Mouse (Mus musculus): ENCODE data around the gene Hba-a1. TPM values are rescaled to one million over a fixed set of nuclear protein-coding genes. Genes with fewer than 3 reads are reported as not detected.
"Not testable (repeated sequence)": the region's sequence is repeated elsewhere in the genome, so short reads cannot be mapped to it uniquely, and the experiment has no call there.

Hba-a1 gene
- polyA plus RNA-seq (2014; fragmentation: Nextera tagmentation; extraction: Ambion mirVana) = 2,517 and 2,859 TPM in 2 replicates

- not testable (repeated sequence) for H3K9me3 ChIP-seq (ENCODE audit: control insufficient read depth, low read length); H3K4me3 ChIP-seq (replicated peaks; ENCODE audit: low read length); ATAC-seq (ENCODE audit: low FRiP score); H3K27ac ChIP-seq; H3K4me2 ChIP-seq (replicated peaks); H3K27me3 ChIP-seq (ENCODE audit: control insufficient read depth, insufficient read depth, low read length); H3K4me1 ChIP-seq (replicated peaks; ENCODE audit: control insufficient read depth, insufficient read depth, low read length); H3K9ac ChIP-seq; H3K36me3 ChIP-seq (replicated peaks; ENCODE audit: control insufficient read depth, insufficient read depth); DNase-seq (ENCODE audit: low spot score)
- 75% methylated on average over 1 of the region's 5 CpGs for WGBS
These were observed at the start of gene Hba-a1 for GRCm38 (mm10) chr11:32283091-32283777. TSS of gene Hba-a1 (plus strand) at chr11:32283511.

GRCm38 (mm10) chr11:32233895-32234294 is 49.4 kb upstream of the Hba-a1 start:
- H3K36me3 ChIP-seq (replicated peaks; ENCODE audit: control insufficient read depth, insufficient read depth) = peaks cover 52% of the 10 kb centered on the region
- no peak overlapping the region for H3K4me3 ChIP-seq (replicated peaks; ENCODE audit: low read length)
- no peak overlapping the region for H3K4me2 ChIP-seq (replicated peaks)
- peaks cover 21% of the 10 kb centered on the region for H3K4me1 ChIP-seq (replicated peaks; ENCODE audit: control insufficient read depth, insufficient read depth, low read length)
- no peak overlapping the region for H3K27ac ChIP-seq
- H3K9ac ChIP-seq = no peak overlapping the region
- no peaks in the 10 kb centered on the region for H3K27me3 ChIP-seq (ENCODE audit: control insufficient read depth, insufficient read depth, low read length)
- no peaks in the 10 kb centered on the region for H3K9me3 ChIP-seq (ENCODE audit: control insufficient read depth, low read length)
- no peak for ATAC-seq (ENCODE audit: low FRiP score)
- DNase-seq (ENCODE audit: low spot score) = no peak
- 85% methylated on average over 3 of the region's 3 CpGs for WGBS

GRCm38 (mm10) chr11:32234816-32235485 is 48.4 kb upstream of the Hba-a1 start:
- Histone ChIP-seq H3K36me3 (replicated peaks; ENCODE audit: control insufficient read depth, insufficient read depth) (peaks cover 55% of the 10 kb centered on the region), H3K4me3 (replicated peaks; ENCODE audit: low read length) (no peak overlapping the region), H3K4me1 (replicated peaks; ENCODE audit: control insufficient read depth, insufficient read depth, low read length) (peaks cover 21% of the 10 kb centered on the region), H3K9me3 (ENCODE audit: control insufficient read depth, low read length) (no peaks in the 10 kb centered on the region), H3K9ac (no peak overlapping the region), H3K4me2 (replicated peaks) (no peak overlapping the region), H3K27ac (peak overlapping the region; percentile 62), H3K27me3 (ENCODE audit: control insufficient read depth, insufficient read depth, low read length) (no peaks in the 10 kb centered on the region)
- 86% methylated on average over 6 of the region's 6 CpGs for WGBS
- ATAC-seq (ENCODE audit: low FRiP score) = no peak
- DNase-seq (ENCODE audit: low spot score) = no peak

- 39% methylated on average over 3 of the region's 3 CpGs for WGBS
- H3K27me3 ChIP-seq (ENCODE audit: control insufficient read depth, insufficient read depth, low read length) = no peaks in the 10 kb centered on the region
These were observed 47.7 kb upstream of the Hba-a1 start for GRCm38 (mm10) chr11:32235646-32236045.

GRCm38 (mm10) chr11:32236132-32236531 is 47.2 kb upstream of the Hba-a1 start:
- WGBS = 57% methylated on average over 2 of the region's 2 CpGs
- peak overlapping the region; percentile 62 for H3K27ac ChIP-seq
- no peak overlapping the region for H3K4me2 ChIP-seq (replicated peaks)
- no peak overlapping the region for H3K4me3 ChIP-seq (replicated peaks; ENCODE audit: low read length)
- DNase-seq (ENCODE audit: low spot score) = no peak
- H3K9ac ChIP-seq = no peak overlapping the region
- peaks cover 57% of the 10 kb centered on the region for H3K36me3 ChIP-seq (replicated peaks; ENCODE audit: control insufficient read depth, insufficient read depth)
- no peaks in the 10 kb centered on the region for H3K27me3 ChIP-seq (ENCODE audit: control insufficient read depth, insufficient read depth, low read length)
- H3K4me1 ChIP-seq (replicated peaks; ENCODE audit: control insufficient read depth, insufficient read depth, low read length) = peaks cover 21% of the 10 kb centered on the region
- ATAC-seq (ENCODE audit: low FRiP score) = no peak; the same call in 1 of the 2 replicates
- no peaks in the 10 kb centered on the region for H3K9me3 ChIP-seq (ENCODE audit: control insufficient read depth, low read length)

More at GRCm38 (mm10) chr11:32235646-32236045, 47.7 kb upstream of the Hba-a1 start:
- peak; percentile 78 for DNase-seq (ENCODE audit: low spot score)
- Histone ChIP-seq H3K27ac (peak overlapping the region; percentile 62), H3K36me3 (replicated peaks; ENCODE audit: control insufficient read depth, insufficient read depth) (peaks cover 55% of the 10 kb centered on the region), H3K4me1 (replicated peaks; ENCODE audit: control insufficient read depth, insufficient read depth, low read length) (peaks cover 21% of the 10 kb centered on the region), H3K4me3 (replicated peaks; ENCODE audit: low read length) (no peak overlapping the region), H3K9me3 (ENCODE audit: control insufficient read depth, low read length) (no peaks in the 10 kb centered on the region), H3K4me2 (replicated peaks) (no peak overlapping the region), H3K9ac (no peak overlapping the region)
- peak; percentile 61; the same call in 1 of the 2 replicates for ATAC-seq (ENCODE audit: low FRiP score)

GRCm38 (mm10) chr11:32236712-32237410 is 46.5 kb upstream of the Hba-a1 start:
- ATAC-seq (ENCODE audit: low FRiP score) = no peak
- WGBS = 56% methylated on average over 9 of the region's 9 CpGs
- peaks cover 55% of the 10 kb centered on the region for H3K36me3 ChIP-seq (replicated peaks; ENCODE audit: control insufficient read depth, insufficient read depth)

GRCm38 (mm10) chr11:32237411-32237795 is 45.9 kb upstream of the Hba-a1 start:
- no peaks in the 10 kb centered on the region for H3K9me3 ChIP-seq (ENCODE audit: control insufficient read depth, low read length)
- WGBS = 87% methylated on average over 3 of the region's 3 CpGs
- H3K9ac ChIP-seq = no peak overlapping the region
- peaks cover 51% of the 10 kb centered on the region for H3K36me3 ChIP-seq (replicated peaks; ENCODE audit: control insufficient read depth, insufficient read depth)
- no peaks in the 10 kb centered on the region for H3K27me3 ChIP-seq (ENCODE audit: control insufficient read depth, insufficient read depth, low read length)
- 0 out of 2 replicates have a peak overlapping the region, but pooled peaks have one; percentile 17 for H3K27ac ChIP-seq
- DNase-seq (ENCODE audit: low spot score) (no peak), ATAC-seq (ENCODE audit: low FRiP score) (no peak)
- no peak overlapping the region for H3K4me2 ChIP-seq (replicated peaks)
- peaks cover 21% of the 10 kb centered on the region for H3K4me1 ChIP-seq (replicated peaks; ENCODE audit: control insufficient read depth, insufficient read depth, low read length)
- no peak overlapping the region for H3K4me3 ChIP-seq (replicated peaks; ENCODE audit: low read length)

More at GRCm38 (mm10) chr11:32236712-32237410, 46.5 kb upstream of the Hba-a1 start:
- peak; percentile 68 for DNase-seq (ENCODE audit: low spot score)
- Histone ChIP-seq H3K4me3 (replicated peaks; ENCODE audit: low read length) (no peak overlapping the region), H3K27ac (peak overlapping the region; percentile 62), H3K27me3 (ENCODE audit: control insufficient read depth, insufficient read depth, low read length) (no peaks in the 10 kb centered on the region), H3K4me1 (replicated peaks; ENCODE audit: control insufficient read depth, insufficient read depth, low read length) (peaks cover 21% of the 10 kb centered on the region), H3K4me2 (replicated peaks) (no peak overlapping the region), H3K9ac (no peak overlapping the region), H3K9me3 (ENCODE audit: control insufficient read depth, low read length) (no peaks in the 10 kb centered on the region)

GRCm38 (mm10) chr11:32238093-32238860 is 45.0 kb upstream of the Hba-a1 start:
- Histone ChIP-seq H3K9me3 (ENCODE audit: control insufficient read depth, low read length) (no peaks in the 10 kb centered on the region), H3K4me1 (replicated peaks; ENCODE audit: control insufficient read depth, insufficient read depth, low read length) (peaks cover 21% of the 10 kb centered on the region), H3K36me3 (replicated peaks; ENCODE audit: control insufficient read depth, insufficient read depth) (peaks cover 45% of the 10 kb centered on the region), H3K4me2 (replicated peaks) (no peak overlapping the region), H3K27ac (no peak overlapping the region; the same call in 1 of the 2 replicates), H3K27me3 (ENCODE audit: control insufficient read depth, insufficient read depth, low read length) (no peaks in the 10 kb centered on the region), H3K9ac (no peak overlapping the region), H3K4me3 (replicated peaks; ENCODE audit: low read length) (no peak overlapping the region)
- 58% methylated on average over 5 of the region's 5 CpGs for WGBS
- DNase-seq (ENCODE audit: low spot score) = peak; percentile 76
- ATAC-seq (ENCODE audit: low FRiP score) = peak; percentile 26; the same call in 1 of the 2 replicates

Measured in hindbrain, embryonic 14.5 days (tissue).